ENCODE assay signal across 17 mouse cellular contexts in genomic region chr8:122817724-122818496, GRCm38 (mm10). TPM values are rescaled to one million over a fixed set of nuclear protein-coding genes. Genes with fewer than 3 reads are reported as not detected.
DNase-seq lines count a peak whose midpoint lies in the region; ATAC-seq lines count a peak whose summit lies in the region.
"Had no signal": no experiment of that assay in that cellular context is flagged by ENCODE, and none has a peak within 500 bp of the region (broad histone marks: within the 10 kb centered on the region; RNA-seq: fewer than 3 reads in every experiment).

No protein-coding gene starts in this region.

- DNase-seq in 3T3-L1 (ENCODE audit: low read depth, low spot score) = peak; percentile 66
- no peak for DNase-seq in ovary, adult 18-20 months (ENCODE audit: low spot score)
- DNase-seq in thymus, postnatal 10 days (ENCODE audit: low spot score in 2 of 2) = no peak
- DNase-seq: adrenal gland, postnatal 10 days; gastrocnemius, postnatal 36 days; heart, postnatal 36 days; kidney, adult 8-10 months; kidney, postnatal 4 days had no signal

- no peak overlapping the region for H3K4me2 ChIP-seq in forebrain, embryonic 12.5 days
- H3K4me2 ChIP-seq in forebrain, embryonic 15.5 days (replicated peaks) = no peak overlapping the region
- H3K4me2 ChIP-seq in embryonic facial prominence, embryonic 13.5 days = no peak overlapping the region
- H3K4me2 ChIP-seq: embryonic facial prominence, embryonic 15.5 days; heart, embryonic 12.5 days had no signal

- peaks cover 24% of the 10 kb centered on the region for H3K27me3 ChIP-seq in forebrain, embryonic 12.5 days
- no peaks in the 10 kb centered on the region for H3K27me3 ChIP-seq in forebrain, embryonic 15.5 days
- H3K27me3 ChIP-seq in megakaryocyte, embryonic 14.5 days (replicated peaks) = peaks cover 27% of the 10 kb centered on the region
- H3K27me3 ChIP-seq in embryonic facial prominence, embryonic 13.5 days = no peaks in the 10 kb centered on the region
- H3K27me3 ChIP-seq: embryonic facial prominence, embryonic 15.5 days; heart, embryonic 12.5 days had no signal

- no peak overlapping the region for H3K4me3 ChIP-seq in forebrain, embryonic 12.5 days (replicated peaks)
- no peak overlapping the region for H3K4me3 ChIP-seq in forebrain, embryonic 15.5 days
- H3K4me3 ChIP-seq in megakaryocyte, embryonic 14.5 days (replicated peaks) = peak overlapping the region; percentile 70
- no peak overlapping the region for H3K4me3 ChIP-seq in embryonic facial prominence, embryonic 13.5 days
- H3K4me3 ChIP-seq: embryonic facial prominence, embryonic 15.5 days; heart, embryonic 12.5 days had no signal

- peak overlapping the region; percentile 50; the same call in 1 of the 2 replicates for H3K27ac ChIP-seq in forebrain, embryonic 12.5 days
- H3K27ac ChIP-seq in forebrain, embryonic 15.5 days (replicated peaks) = no peak overlapping the region
- no peak overlapping the region for H3K27ac ChIP-seq in embryonic facial prominence, embryonic 13.5 days
- H3K27ac ChIP-seq: embryonic facial prominence, embryonic 15.5 days had no signal

- H3K36me3 ChIP-seq in forebrain, embryonic 12.5 days (replicated peaks) = 0 out of 2 replicates have a peak, but pooled peaks cover 6% of the 10 kb centered on the region
- 0 out of 2 replicates have a peak, but pooled peaks cover 4% of the 10 kb centered on the region for H3K36me3 ChIP-seq in forebrain, embryonic 15.5 days
- peaks cover 48% of the 10 kb centered on the region for H3K36me3 ChIP-seq in megakaryocyte, embryonic 14.5 days (replicated peaks; ENCODE audit: low read length)
- peaks cover 37% of the 10 kb centered on the region for H3K36me3 ChIP-seq in embryonic facial prominence, embryonic 13.5 days

- WGBS in forebrain, embryonic 12.5 days = 37% methylated on average over 13 of the region's 13 CpGs
- 41% methylated on average over 13 of the region's 13 CpGs for WGBS in forebrain, embryonic 15.5 days
- 35% methylated on average over 13 of the region's 13 CpGs for WGBS in embryonic facial prominence, embryonic 13.5 days

- 0 out of 2 replicates have a peak, but pooled peaks have one; percentile 37 for ATAC-seq in forebrain, embryonic 12.5 days (ENCODE audit: low FRiP score)
- no peak for ATAC-seq in forebrain, embryonic 15.5 days (replicated peaks)
- no peak for ATAC-seq in megakaryocyte, adult 5-6 weeks (ENCODE audit: poor library complexity, severe bottlenecking)
- ATAC-seq in embryonic facial prominence, embryonic 13.5 days (ENCODE audit: insufficient number of reproducible peaks, insufficient read depth, low FRiP score, low TSS enrichment, low read depth) = no peak
- ATAC-seq: lung, postnatal 0 days had no signal

- peaks cover 44% of the 10 kb centered on the region for H3K4me1 ChIP-seq in forebrain, embryonic 12.5 days
- peaks cover 12% of the 10 kb centered on the region for H3K4me1 ChIP-seq in forebrain, embryonic 15.5 days
- peaks cover 71% of the 10 kb centered on the region for H3K4me1 ChIP-seq in megakaryocyte, embryonic 14.5 days
- 0 out of 2 replicates have a peak, but pooled peaks cover 4% of the 10 kb centered on the region for H3K4me1 ChIP-seq in embryonic facial prominence, embryonic 13.5 days

- no peaks in the 10 kb centered on the region for H3K9me3 ChIP-seq in forebrain, embryonic 12.5 days
- no peaks in the 10 kb centered on the region for H3K9me3 ChIP-seq in forebrain, embryonic 15.5 days
- H3K9me3 ChIP-seq in megakaryocyte, embryonic 14.5 days = no peaks in the 10 kb centered on the region
- H3K9me3 ChIP-seq in embryonic facial prominence, embryonic 13.5 days = no peaks in the 10 kb centered on the region
- H3K9me3 ChIP-seq: embryonic facial prominence, embryonic 15.5 days; heart, embryonic 12.5 days had no signal

- H3K9ac ChIP-seq in forebrain, embryonic 12.5 days = 0 out of 2 replicates have a peak overlapping the region, but pooled peaks have one; percentile 7
- no peak overlapping the region for H3K9ac ChIP-seq in forebrain, embryonic 15.5 days (replicated peaks)
- peak overlapping the region; percentile 54; the same call in 1 of the 2 replicates for H3K9ac ChIP-seq in embryonic facial prominence, embryonic 13.5 days
- H3K9ac ChIP-seq: embryonic facial prominence, embryonic 15.5 days; heart, embryonic 12.5 days had no signal

RNA-seq across cellular contexts. Expression of gene Cdh15, which starts 29.9 kb away (rescaled TPM):
- 0.51 and 0.73 TPM in 2 replicates for polyA plus RNA-seq in forebrain, embryonic 12.5 days (2016; fragmentation: Nextera tagmentation; extraction: Ambion mirVana)
- polyA plus RNA-seq in forebrain, embryonic 15.5 days (2015; fragmentation: Nextera tagmentation; extraction: Ambion mirVana) = 1.2 TPM in 2 replicates
- polyA plus RNA-seq in megakaryocyte, embryonic 14.5 days (2012; ENCODE audit: insufficient read depth, low replicate concordance) = not detected in 2 replicates
- not detected in 2 replicates for total RNA-seq in megakaryocyte, adult 5-6 weeks (2015)
- total RNA-seq in megakaryocyte, adult 5-6 weeks (2017) = not detected in 2 replicates
- polyA plus RNA-seq in embryonic facial prominence, embryonic 13.5 days (2015; fragmentation: Nextera tagmentation; extraction: Ambion mirVana) = 4.4 and 5.0 TPM in 2 replicates
- total RNA-seq: heart, postnatal 36 days; liver, adult 2 months had no signal

RNA-seq across cellular contexts. Expression of gene Acsf3, which starts 42.6 kb away (rescaled TPM):
- polyA plus RNA-seq in forebrain, embryonic 12.5 days (2016; fragmentation: Nextera tagmentation; extraction: Ambion mirVana) = 16.1 and 17.3 TPM in 2 replicates
- 14.6 and 16.4 TPM in 2 replicates for polyA plus RNA-seq in forebrain, embryonic 15.5 days (2015; fragmentation: Nextera tagmentation; extraction: Ambion mirVana)
- 9.9 and 23.1 TPM in 2 replicates for polyA plus RNA-seq in megakaryocyte, embryonic 14.5 days (2012; ENCODE audit: insufficient read depth, low replicate concordance)
- total RNA-seq in megakaryocyte, adult 5-6 weeks (2015) = 4.3 and 5.0 TPM in 2 replicates
- total RNA-seq in megakaryocyte, adult 5-6 weeks (2017) = 3.9 and 5.9 TPM in 2 replicates
- polyA plus RNA-seq in embryonic facial prominence, embryonic 13.5 days (2015; fragmentation: Nextera tagmentation; extraction: Ambion mirVana) = 16.4 and 18.9 TPM in 2 replicates
